Mouse (Mus musculus): ENCODE results near the gene Lrrtm3.

The Lrrtm3 gene

DNA sequence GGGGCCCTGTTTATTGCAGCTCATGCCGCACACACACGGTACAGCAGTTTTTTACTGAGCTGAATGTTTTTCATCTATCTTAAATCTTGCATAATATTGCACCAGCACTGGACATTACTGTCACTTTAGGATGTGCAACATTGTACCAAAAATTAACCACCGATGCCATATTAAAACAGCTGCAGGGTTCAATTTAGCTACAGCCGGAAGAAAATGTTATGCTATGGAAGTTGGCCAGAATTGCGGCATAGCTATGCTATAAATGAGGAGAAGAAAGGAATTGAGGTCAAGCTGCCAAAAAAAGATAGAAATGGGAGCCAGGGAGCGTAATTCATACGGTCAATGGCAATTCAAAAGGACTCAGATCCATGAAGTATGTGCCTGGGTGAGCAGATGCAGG lies 48.9 kb downstream of the Lrrtm3 start:
- no peak for DNase-seq

DNA sequence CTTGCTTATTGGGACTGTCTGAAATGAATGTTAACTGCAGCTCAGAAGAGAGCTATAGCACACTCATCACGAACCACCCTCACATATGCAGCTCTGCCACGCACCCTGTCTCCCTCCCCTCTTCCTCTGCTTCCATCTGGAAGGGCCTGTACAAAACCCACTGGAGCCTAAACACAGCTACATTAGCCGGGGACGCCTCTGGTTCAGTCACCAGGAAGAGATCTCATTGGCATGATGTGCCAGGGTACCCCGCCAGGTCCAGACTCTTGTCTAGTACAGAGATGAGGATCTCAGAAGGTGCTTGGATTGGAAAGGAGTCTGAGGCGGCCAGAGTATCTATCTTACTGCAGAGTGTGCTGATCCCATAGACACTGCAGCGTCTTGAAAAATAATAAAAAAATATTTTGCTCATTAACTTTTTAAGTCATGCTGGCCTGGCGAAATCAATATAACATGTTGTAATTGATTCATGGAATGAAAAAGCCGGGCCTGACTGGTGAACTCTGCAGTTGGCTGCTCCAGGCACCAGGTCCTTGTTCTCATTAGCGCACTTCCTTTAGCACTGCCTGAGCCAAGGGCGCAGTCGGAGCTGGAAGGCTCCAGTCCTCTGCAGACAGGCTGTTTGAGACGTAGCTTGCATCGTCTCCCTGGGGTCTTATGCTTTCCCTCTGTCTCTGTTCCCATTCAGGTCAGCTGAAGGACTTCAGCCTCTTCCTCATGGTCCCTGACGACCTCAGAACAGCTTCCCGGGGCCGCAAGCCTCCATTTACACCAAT lies 50.1 kb downstream of the Lrrtm3 start:
- DNase-seq: no peak

DNA sequence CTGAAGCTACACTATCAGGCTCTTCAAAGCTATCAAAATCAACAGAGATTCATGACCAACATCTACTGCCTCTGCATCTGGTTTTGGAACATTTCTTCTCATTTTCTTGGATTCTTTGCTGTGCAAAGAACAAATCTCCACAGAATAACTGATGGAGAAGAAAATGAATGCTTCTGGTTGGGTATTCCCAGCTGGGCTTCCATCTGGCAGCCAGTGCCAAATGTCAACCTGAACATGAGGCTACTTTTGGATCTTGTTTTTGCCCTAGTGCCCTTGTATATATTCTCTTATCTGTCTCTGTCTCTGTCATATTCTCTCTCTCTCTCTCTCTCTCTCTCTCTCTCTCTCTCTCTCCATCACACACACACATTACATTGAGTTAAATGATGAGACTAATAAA lies 59.2 kb downstream of the Lrrtm3 start:
- no peak for DNase-seq

DNA sequence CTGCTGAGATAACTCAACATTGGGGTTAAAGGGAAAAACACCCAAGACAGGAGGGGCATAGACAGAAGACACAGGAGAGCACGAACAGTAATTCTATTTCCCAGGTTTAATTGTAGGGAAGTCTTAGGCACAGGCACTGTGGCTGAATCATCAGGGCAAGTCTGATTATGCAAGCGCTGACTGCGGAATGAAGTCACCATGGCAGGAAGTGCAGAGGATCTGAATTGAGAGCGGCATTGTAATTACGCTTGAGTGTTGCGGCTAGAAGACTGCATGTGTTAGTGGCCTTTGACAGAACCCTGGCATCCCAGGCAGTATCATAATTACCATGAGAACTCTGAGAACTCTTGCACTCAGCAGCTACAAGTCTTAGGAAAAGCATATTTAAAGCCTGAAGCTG lies 66.7 kb downstream of the Lrrtm3 start:
- DNase-seq: no peak

DNA sequence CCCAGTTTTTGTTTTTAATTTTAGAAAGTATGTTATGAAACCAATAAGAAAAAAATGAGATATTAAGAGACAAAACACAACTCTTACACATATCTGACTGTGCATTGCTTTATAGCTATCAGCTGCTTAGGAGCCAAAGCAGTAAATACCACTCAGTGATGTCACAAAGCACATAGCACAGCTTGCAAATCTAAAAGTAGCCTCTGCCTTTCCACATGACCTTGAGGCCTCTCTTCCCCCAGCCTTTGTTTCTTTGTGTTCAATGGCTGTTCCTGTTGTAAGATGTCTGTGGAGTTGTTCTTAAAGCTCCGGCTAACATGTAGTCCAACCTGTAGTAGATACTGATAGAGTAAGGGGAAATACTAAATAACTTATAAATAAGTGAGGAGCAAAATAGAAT lies 69.7 kb downstream of the Lrrtm3 start:
- no peak for DNase-seq

DNA sequence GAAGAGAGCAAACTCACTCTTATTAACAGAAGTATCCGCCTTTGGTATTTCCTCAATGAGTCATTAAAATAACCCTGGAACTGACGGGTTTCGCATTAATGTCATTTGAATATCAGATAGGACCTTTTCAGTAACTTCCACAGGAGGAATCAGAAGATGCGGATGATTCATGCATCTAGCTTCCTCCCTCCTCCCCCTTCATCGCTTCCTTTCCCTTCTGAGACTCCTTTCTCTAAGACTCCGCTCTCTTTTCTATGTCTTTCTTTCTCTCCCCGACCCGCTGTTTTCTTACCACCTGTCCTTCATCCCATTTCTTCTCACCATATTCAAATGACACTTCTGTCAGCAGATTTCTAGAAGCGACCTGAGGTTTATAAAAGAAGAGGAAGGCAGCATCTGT lies 88.1 kb downstream of the Lrrtm3 start:
- DNase-seq: no peak

DNA sequence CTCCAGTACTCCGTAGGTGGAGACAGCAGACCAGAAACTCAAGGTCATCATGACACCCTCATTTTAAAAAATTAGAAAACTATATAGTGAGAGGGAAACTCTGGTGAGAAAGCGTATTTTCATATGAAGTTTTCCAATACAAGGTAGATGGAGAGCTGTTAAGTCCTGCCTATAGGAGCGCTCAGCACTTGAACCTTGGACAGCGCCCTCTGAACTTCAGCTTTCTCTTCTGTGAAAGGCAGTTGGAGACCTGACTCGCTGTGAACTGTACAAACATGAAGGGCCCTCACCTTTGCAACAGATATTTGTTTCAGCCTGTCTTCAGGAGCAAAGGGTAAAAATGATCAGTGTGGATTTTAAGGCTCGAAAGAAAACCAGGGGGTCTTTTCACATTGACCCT lies 88.5 kb downstream of the Lrrtm3 start:
- DNase-seq: no peak

DNA sequence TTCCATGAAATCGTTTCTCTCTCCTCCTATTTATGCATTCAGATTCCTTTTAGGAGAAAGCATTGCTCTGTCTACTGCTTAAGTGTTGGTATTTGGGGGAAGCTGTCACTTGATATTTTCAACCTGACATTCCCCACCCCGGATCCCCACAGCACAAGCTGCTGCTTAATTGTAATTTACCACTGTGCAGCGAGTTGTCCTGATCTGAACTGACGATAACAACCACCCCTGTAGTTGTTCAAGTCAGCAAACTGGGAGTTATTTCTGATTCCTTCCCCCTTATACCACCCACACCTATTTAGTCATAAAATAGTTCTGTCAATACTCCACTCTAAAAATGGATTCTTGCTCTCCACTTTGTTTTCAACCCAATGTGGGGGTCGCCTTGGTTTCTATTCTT lies 95.8 kb downstream of the Lrrtm3 start:
- DNase-seq: no peak

DNA sequence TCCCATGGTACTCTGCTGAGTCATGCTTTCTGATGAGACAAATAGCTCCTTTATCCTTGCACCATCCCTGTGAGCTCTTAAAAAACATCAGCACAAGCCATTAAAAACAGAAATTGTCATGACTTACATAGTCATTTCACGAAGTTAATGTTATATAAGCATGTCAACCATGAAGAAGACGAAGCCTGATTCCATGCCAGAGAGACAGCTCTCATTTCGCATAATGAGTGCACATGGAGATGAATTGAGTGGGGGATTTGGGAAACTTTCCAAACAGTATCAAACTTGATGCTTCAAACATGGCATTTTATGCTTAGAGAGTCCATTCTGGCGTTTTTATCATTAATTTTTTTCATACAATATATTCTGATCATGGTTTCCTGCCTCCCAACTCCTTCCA lies 104.5 kb downstream of the Lrrtm3 start:
- DNase-seq: no peak

DNA sequence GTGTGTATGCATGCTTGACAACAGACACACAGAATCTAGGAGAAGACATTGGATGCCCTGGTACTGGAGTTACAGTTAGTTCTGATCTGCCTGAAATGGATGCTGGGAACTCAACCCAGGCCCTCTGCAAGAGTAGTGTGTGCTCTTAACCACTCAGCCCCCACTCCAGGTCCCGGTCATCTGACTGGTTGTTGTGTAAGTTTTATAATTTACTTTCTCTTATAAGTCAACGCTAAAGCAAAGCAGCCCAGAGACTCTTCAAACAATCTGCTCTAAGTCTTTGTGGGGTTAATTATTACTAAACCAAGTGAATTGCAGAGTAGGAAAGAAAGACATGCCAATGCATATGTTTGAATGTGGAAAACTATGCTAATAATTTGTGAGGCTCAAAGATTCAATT lies 110.7 kb downstream of the Lrrtm3 start:
- DNase-seq: no peak

DNA sequence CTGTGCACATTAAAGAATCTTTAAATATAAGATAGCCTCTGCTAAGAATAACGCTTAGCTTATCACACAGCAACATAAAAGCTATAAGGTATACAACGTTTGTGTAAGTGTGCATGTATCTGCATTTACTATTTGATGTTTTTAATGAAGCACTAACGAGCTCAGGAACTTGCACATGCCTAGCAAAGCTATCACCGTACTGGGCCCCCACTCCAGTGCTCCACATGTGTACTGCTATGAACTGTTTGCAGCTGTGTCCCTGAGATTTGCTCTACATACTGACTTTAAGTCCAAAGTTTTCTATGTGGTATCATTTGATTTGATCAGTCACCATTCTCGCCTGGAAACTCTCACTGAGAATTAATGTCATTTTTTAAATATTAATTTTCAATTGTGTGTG lies 111.1 kb downstream of the Lrrtm3 start:
- DNase-seq: no peak

DNA sequence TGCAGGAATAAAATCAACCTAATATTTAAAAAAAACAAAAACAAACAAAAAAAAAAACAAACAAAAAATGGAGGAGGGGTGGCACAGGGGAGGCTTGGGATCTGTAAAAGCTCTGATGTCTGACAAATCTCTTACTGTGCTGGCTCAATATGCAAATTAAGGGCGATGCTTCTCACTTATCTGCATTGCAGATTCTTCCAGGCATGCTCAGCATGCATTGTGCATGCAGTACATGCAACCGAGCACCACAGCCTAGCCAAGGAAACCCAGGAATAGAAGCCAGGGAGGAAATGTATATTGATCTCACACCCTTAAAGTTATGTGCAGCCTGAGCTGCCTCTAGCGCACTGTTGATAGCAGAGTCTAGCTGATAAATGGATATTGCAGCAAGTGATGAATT lies 111.5 kb downstream of the Lrrtm3 start:
- DNase-seq: no peak

DNA sequence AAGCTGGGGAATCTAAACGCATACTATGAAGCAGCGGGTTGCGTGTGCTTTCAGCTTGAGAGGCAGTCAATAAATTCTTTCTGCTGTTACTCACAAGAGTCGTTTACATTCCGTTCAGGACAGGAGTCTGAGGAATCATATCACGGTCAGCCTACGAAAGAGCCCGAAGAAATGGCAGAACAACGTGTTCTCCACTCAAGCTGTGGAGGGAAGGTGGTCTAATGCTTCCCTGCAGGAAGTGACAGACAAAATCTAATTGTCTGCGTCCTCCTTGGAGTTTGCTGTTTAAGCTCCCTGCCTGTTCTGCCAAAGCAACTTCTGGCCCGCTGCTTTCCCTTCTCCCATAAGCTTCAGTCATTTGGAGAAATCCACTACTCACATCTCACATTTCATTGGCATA lies 112.0 kb downstream of the Lrrtm3 start:
- DNase-seq: no peak

DNA sequence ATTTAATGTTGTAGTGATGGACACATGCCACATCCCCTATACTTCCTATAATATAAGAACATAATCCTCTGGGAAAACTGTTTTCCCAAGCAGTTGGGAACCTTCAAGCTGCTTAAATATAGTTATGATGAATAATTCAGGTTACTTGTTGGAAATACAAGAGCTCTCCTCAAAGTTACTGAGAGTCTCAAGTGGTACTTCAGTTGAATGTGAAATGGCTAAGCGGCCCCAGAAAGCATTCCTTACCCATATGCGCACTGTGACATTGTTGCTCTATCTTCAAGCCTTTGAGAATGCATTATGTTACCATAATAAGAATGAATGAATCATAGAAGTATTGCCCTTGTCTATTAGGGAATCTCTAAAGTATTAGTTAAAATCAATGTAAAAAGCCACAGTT lies 117.8 kb downstream of the Lrrtm3 start:
- no peak for DNase-seq

DNA sequence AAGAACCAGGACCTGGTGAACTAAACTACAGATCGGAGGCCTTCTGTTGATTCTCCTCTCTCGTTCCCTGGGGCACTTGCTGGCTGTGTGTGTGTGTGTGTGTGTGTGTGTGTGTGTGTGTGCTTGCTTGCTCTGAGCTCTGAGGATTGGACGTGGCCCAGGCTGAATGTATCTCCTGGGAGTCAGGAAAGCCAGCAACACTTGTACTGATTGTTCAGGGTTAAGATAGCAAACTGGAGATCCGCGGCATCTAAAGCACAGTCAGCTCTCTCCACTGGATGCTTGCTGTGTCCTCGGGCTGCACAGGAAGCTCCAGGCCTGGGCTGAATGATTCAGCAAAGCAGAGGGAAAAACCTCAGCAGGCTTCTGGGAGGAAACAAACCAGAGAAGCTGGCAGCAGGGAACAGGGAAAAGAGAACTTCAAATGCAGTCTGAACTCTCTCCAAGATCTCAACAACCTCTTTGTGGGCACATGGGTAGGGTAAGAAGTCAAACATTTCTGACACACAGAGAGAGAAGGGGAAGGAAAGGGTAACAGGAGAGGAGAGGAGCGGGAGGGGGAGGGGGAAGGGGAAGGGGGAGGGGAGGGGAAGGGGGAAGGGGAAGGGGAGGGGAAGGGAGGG lies 135.7 kb downstream of the Lrrtm3 start:
- no peak for DNase-seq

DNA sequence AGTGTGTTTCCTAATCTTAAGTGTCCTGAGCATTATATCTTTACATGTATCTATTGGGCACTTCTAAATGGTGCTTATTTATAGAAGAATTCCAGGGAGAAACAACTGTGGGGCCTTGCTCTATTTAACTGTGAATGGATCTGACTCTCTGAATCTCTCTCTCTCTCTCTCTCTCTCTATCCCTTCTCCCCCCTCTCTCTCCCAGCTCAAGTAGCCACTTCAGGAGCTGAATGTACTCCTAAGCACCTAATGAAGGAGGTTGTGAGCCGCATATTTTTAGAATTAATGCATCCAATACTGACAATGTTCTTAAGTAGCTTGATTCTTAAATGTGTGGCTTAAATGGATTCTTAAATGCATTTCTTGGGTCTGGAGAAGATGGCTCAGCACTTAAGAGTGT lies 138.6 kb downstream of the Lrrtm3 start:
- no peak for DNase-seq

DNA sequence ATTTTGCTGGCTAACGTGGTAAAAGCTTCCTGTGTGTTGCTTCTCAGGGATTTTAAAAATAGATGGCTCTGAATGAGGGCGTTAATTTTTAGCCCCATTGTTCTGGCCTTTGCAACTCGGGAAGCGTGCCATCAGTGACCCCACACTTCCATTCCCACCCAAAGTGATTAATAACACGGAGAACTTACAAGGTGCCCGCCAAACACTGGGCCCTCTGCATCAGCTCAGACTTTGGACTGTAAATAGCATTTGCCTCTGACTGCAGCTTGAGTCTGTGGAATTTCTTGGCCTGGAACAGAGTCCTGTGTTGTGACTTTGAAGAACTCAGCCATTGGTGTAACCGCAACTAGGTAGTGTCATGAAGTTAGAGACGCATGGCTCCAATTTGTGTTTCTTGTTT lies 139.2 kb downstream of the Lrrtm3 start:
- DNase-seq: no peak

DNA sequence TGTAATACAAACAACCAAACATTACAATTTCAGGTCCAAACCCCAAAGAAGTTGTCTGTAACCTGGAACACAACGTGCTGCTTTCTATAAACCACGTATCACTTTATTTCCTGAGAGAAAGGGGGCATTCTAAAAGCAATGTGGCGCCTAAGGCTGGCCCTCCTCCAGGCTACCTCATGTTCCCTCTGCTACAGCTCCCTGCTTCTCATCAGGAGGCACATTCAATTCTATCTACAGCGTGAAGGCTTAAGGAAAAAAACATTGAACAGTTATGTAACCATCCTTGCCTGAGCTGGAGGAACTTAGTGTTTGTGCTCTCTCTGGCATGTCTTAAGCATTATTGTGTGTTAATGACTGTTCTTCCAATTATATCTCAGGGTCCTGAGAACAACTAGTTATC lies 142.8 kb downstream of the Lrrtm3 start:
- no peak for DNase-seq

DNA sequence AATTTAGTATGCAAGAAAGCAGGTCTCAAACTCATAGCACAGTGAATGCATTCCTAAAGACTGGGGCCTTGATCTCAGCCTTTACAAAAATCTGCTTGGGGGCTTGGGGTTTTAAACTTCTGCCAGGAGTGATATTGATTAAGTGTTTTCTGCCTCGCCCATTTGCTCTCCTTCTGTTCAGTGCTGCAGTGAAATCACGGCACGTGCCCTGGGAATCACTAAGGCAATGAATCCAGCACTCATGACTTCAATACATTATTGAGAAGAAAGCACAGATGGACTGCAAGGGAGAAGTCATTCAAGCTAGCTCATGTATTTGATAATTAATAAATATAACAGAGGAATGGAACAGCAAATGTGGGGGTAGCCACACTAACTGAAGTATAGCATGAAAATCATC lies 144.5 kb downstream of the Lrrtm3 start:
- no peak for DNase-seq

DNA sequence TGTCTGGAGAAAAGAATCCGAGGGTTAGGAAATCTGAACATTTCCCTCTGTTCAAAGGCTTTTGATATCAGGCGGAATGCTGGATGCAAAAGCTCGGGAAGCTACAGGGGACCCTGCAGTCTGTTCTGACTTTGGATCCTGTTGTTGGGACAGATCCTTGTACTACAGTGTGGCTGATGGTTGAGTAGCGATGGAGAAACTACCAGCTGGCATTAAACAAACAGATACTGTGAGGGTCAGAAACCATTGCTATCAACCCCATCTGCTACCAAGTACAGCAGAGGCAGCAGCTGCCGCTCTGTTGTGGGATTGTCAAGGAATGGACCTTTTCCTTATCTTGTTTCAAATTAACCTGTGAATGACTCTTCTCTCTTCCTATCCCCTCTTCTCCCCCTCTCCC lies 156.1 kb downstream of the Lrrtm3 start:
- DNase-seq: no peak

DNA sequence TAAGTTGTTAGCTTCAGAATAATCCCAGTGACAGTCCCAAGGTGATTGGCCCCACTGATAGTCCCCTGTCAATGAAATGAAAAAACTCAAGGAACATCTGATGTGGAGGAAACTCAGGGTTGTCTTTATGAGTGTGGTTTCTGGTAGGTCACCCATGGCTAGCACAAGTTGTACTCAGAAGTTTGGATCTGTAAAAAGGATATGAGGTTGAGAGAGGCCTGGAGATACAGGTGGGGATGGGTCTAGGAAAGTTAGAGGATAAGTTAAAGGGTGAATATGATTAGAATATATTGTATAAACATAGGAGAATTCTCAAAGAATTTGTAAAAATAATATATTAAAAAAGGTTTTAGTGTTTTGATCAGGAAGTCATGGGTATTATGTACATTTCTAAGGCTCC lies 162.7 kb downstream of the Lrrtm3 start, which contains the start of gene Gm10118:
TSS of gene Gm10118 (minus strand) at position 101 of the 400 bp plus-strand sequence.
- DNase-seq: no peak

DNA sequence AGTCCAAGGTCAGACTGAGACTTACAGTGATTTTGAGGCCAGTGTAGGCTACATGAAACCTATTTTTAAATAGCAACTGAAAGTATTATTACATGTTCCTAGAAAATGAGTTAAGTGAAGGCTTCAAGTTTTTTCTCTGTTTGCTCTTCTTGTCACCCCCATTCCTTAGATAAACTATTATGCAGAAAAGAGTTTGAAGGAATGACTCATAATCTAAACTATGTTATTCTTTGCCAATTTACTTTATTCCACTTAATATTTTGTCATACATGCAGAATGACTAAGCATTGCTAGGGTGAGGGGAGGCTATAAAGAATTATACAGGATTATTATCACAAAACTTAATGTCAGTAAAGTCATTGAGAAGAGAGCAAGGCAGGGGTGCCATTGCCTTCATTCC lies 181.2 kb downstream of the Lrrtm3 start:
- DNase-seq: no peak

DNA sequence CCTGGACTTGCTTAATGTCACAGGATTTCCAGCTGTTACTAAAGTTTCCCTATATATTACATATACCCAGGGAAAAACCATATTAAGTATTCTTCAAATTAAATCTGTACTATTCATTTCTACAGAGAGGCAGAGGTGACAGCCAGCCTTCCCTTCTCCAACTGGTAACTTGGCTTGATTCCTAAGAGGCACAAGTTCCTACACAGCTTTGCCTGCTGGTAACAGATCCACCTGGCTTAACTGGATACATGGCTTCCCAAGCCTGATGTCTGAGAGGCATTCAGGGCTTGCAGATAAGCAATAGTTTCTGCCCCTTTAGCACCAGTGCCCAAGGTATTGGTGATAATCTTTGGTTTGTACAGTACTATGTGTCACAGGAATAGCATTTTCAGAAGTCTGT lies 190.2 kb downstream of the Lrrtm3 start:
- DNase-seq: no peak

DNA sequence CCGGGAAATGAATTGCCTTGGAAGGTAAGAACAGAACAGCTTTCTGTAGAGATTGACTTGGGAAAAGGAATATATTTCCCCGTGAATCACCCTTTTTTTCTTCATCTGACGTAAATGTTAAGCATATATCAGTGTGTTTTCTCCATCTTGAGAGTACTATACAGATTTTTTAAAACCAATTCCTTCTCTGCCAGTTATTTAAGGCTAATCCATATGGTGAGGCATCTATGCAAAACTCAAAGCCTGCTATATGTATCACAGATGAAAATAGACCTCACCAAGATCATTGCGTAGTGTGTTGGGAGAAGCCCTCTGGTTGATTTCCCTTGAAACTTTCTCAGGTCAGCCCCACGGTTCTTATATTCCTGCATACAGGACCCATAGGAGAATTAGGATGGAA lies 195.5 kb downstream of the Lrrtm3 start:
- DNase-seq: no peak
